Mouse (Mus musculus): ENCODE measurements around the gene Rnf185.

DNA sequence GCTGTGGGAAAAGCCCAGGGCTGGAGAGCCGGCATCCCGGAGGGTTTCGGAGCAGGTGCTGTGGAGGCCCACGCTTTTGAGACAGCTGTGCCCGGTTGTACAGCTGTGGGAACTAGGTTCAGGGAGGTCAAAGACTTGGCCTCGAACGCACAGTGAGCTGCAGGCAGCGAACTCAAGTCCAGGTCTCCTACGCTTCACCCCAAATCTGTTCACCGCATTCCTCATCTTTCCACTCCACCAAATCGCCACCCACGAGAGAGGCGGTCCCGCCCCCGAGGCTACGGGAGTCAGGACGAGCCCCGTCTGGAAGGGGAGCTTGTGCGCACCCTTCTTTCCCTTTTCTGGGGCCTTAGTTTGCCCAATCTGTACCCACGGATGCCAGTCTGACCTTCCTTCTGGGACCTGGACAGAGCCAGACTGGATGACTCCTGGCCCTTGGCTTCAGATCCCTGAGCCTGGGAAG, 431 bp downstream of the Rnf185 start:
- TF ChIP-seq CTCF (IDR thresholded peaks at IDR 0.05; ENCODE audit: extremely low read depth, insufficient read depth, low read length), result no peak
- no peak for TF ChIP-seq POLR2A (IDR thresholded peaks at IDR 0.05; ENCODE audit: extremely low read depth, insufficient read depth, low read length)
